Mouse (Mus musculus) hindlimb bud, embryonic 11.5 days (tissue): ENCODE results near the gene Stra6l.

Experiments
- DNase-seq: peaks from one replicate; pipeline ENCODE4 v3.0.0-alpha.2; 2012; ENCODE audit warnings: low read depth, low spot score; ENCODE audit errors: extremely low spot score

Gene Stra6l

GRCm38 (mm10) chr4:45848109-45848824, at the start of gene Stra6l:
TSS of gene Stra6l (plus strand) at chr4:45848664.
- DNase-seq, result peak; percentile 58

- no peak for DNase-seq
Observed at GRCm38 (mm10) chr4:45798964-45799363, 49.5 kb upstream of the Stra6l start, which contains the start of gene Aldh1b1. TSS of gene Aldh1b1 (plus strand) at chr4:45799022.

GRCm38 (mm10) chr4:45799956-45800537, 48.4 kb upstream of the Stra6l start:
- DNase-seq, result no peak

- DNase-seq, result no peak
Observed at GRCm38 (mm10) chr4:45802900-45803299, 45.6 kb upstream of the Stra6l start.

- no peak for DNase-seq
Observed at GRCm38 (mm10) chr4:45808034-45808433, 40.4 kb upstream of the Stra6l start.

- no peak for DNase-seq
Observed at GRCm38 (mm10) chr4:45811250-45811649, 37.2 kb upstream of the Stra6l start.

GRCm38 (mm10) chr4:45815542-45815941, 32.9 kb upstream of the Stra6l start:
- DNase-seq, result no peak

- no peak for DNase-seq
Observed at GRCm38 (mm10) chr4:45818814-45819207, 29.7 kb upstream of the Stra6l start.

- no peak for DNase-seq
Observed at GRCm38 (mm10) chr4:45819208-45819931, 29.1 kb upstream of the Stra6l start.

- no peak for DNase-seq
Observed at GRCm38 (mm10) chr4:45820074-45820830, 28.2 kb upstream of the Stra6l start.

- DNase-seq, result no peak
Observed at GRCm38 (mm10) chr4:45821995-45822394, 26.5 kb upstream of the Stra6l start.

GRCm38 (mm10) chr4:45822781-45823575, 25.5 kb upstream of the Stra6l start:
- no peak for DNase-seq

- DNase-seq, result no peak
Observed at GRCm38 (mm10) chr4:45824049-45824760, 24.3 kb upstream of the Stra6l start.

GRCm38 (mm10) chr4:45824761-45825556, 23.5 kb upstream of the Stra6l start:
- DNase-seq, result no peak

GRCm38 (mm10) chr4:45826275-45827040, 22.0 kb upstream of the Stra6l start, which contains the start of gene Igfbpl1:
TSS of gene Igfbpl1 (minus strand) at chr4:45826923.
- no peak for DNase-seq

- DNase-seq, result no peak
Observed at GRCm38 (mm10) chr4:45829907-45830759, 18.3 kb upstream of the Stra6l start.

GRCm38 (mm10) chr4:45831996-45832395, 16.5 kb upstream of the Stra6l start:
- DNase-seq, result no peak
